ENCODE assay signal across 11 mouse cellular contexts in the genomic region with DNA sequence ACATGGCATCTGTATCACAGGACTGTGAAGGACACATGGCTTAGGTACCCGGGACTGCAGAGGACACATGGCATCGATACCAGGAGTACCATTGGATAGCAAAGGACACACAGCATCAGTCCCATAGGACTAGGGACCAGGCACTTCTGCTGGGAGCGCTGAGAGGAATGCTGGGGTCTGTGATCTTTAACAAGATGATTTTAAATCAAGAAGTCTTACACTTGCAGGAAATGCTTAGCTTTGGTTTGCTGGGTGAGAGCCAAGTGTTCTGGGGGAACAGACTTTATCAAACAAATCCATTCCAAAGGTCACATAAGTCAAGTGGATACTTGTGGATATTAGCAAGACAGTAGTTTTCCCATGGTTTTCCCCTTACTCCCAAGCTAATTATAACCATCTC.
A peak's percentile ranks its signal among the peaks of the same experiment; 100 is the strongest.
DNase-seq lines count a peak whose midpoint lies in the region; ATAC-seq and TF ChIP-seq lines count a peak whose summit lies in the region.
"Had no signal": no experiment of that assay in that cellular context is flagged by ENCODE, and none has a peak within 500 bp of the region (broad histone marks: within the 10 kb centered on the region; RNA-seq: fewer than 3 reads in every experiment).

No protein-coding gene starts in this region.

- WGBS in heart, embryonic 12.5 days: 58% methylated on average over 3 of the region's 3 CpGs
- 32% methylated on average over 3 of the region's 3 CpGs for WGBS in heart, postnatal 0 days

- H3K27me3 ChIP-seq in heart, embryonic 12.5 days (replicated peaks): no peaks in the 10 kb centered on the region
- H3K27me3 ChIP-seq in heart, postnatal 0 days (ENCODE audit: control insufficient read depth, insufficient read depth, low read length): no peaks in the 10 kb centered on the region
- H3K27me3 ChIP-seq: liver, embryonic 15.5 days had no signal

- H3K27ac ChIP-seq in heart, embryonic 12.5 days (ENCODE audit: poor library complexity, severe bottlenecking): no peak overlapping the region
- H3K27ac ChIP-seq in cortical plate, adult 2 months (ENCODE audit: insufficient read depth, low read length): 0 out of 2 replicates have a peak overlapping the region, but pooled peaks have one; percentile 53
- H3K27ac ChIP-seq in heart, postnatal 0 days (ENCODE audit: low read depth): no peak overlapping the region
- H3K27ac ChIP-seq: forebrain, embryonic 12.5 days; liver, embryonic 15.5 days had no signal

- no peaks in the 10 kb centered on the region for H3K9me3 ChIP-seq in heart, embryonic 12.5 days (replicated peaks)
- no peaks in the 10 kb centered on the region for H3K9me3 ChIP-seq in heart, postnatal 0 days (replicated peaks; ENCODE audit: control insufficient read depth, low read length)
- H3K9me3 ChIP-seq: forebrain, embryonic 12.5 days; liver, embryonic 15.5 days had no signal

- 0 out of 2 replicates have a peak, but pooled peaks have one; percentile 16 for ATAC-seq in heart, embryonic 12.5 days (ENCODE audit: insufficient number of reproducible peaks, low FRiP score)
- 0 out of 2 replicates have a peak, but pooled peaks have one; percentile 40 for ATAC-seq in heart, postnatal 0 days (ENCODE audit: insufficient read depth, low read depth)

- TF ChIP-seq EP300 in heart, postnatal 0 days (IDR thresholded peaks at IDR 0.05; ENCODE audit: low read depth): no peak

- H3K4me1 ChIP-seq in heart, embryonic 12.5 days (replicated peaks): peaks cover 43% of the 10 kb centered on the region
- H3K4me1 ChIP-seq in cortical plate, adult 2 months (ENCODE audit: control insufficient read depth, insufficient read depth, low read length): peaks cover 18% of the 10 kb centered on the region
- peaks cover 23% of the 10 kb centered on the region for H3K4me1 ChIP-seq in heart, postnatal 0 days (ENCODE audit: control insufficient read depth, insufficient read depth)

- DNase-seq in heart, postnatal 36 days: no peak
- no peak for DNase-seq in heart, postnatal 0 days (ENCODE audit: low spot score)
- DNase-seq in kidney, postnatal 25 days: peak; percentile 78
- no peak for DNase-seq in spleen, adult 12 weeks (ENCODE audit: low spot score)
- no peak for DNase-seq in left cerebral cortex, adult 11 months (ENCODE audit: low spot score)
- no peak for DNase-seq in right cerebral cortex, postnatal 10 days (ENCODE audit: low spot score in 2 of 2)
- DNase-seq: midbrain, embryonic 14.5 days had no signal

- no peak overlapping the region for H3K4me3 ChIP-seq in heart, embryonic 12.5 days
- no peak overlapping the region for H3K4me3 ChIP-seq in cortical plate, adult 2 months (ENCODE audit: insufficient read depth, low read length)
- H3K4me3 ChIP-seq in heart, postnatal 0 days (ENCODE audit: low read depth, low read length): no peak overlapping the region
- H3K4me3 ChIP-seq: forebrain, embryonic 12.5 days; liver, embryonic 15.5 days had no signal

- H3K9ac ChIP-seq in heart, embryonic 12.5 days: no peak overlapping the region
- H3K9ac ChIP-seq in heart, postnatal 0 days (replicated peaks; ENCODE audit: low read depth, low read length): no peak overlapping the region
- H3K9ac ChIP-seq: forebrain, embryonic 12.5 days; liver, embryonic 15.5 days had no signal

- peaks cover 46% of the 10 kb centered on the region for H3K36me3 ChIP-seq in heart, embryonic 12.5 days
- H3K36me3 ChIP-seq in heart, postnatal 0 days (replicated peaks; ENCODE audit: control insufficient read depth, insufficient read depth, low read length): peaks cover 76% of the 10 kb centered on the region

- no peak overlapping the region for H3K4me2 ChIP-seq in heart, embryonic 12.5 days
- H3K4me2 ChIP-seq in heart, postnatal 0 days (ENCODE audit: low read depth, low read length): no peak overlapping the region
- H3K4me2 ChIP-seq: forebrain, embryonic 12.5 days; liver, embryonic 15.5 days had no signal

- intact Hi-C loops in heart, postnatal 36 days (cut with DNase I): loop anchor here (2.0 to 10.0 kb wide), 2 partner anchors 161 to 287 kb away; no protein-coding TSS in a partner anchor

- TF ChIP-seq POLR2A in cortical plate, adult 2 months (IDR thresholded peaks at IDR 0.05; ENCODE audit: extremely low read depth, insufficient read depth, low read length): no peak

- no peak for TF ChIP-seq CTCF in cortical plate, adult 2 months (IDR thresholded peaks at IDR 0.05; ENCODE audit: extremely low read depth, insufficient read depth, low read length)
- no peak for TF ChIP-seq CTCF in heart, postnatal 0 days (IDR thresholded peaks at IDR 0.05; ENCODE audit: low read depth)

Comparison
In these comparisons a context has a peak if more than half of its experiments do, and no peak if none do; other contexts are left out.
1. DNase-seq: peak in kidney, postnatal 25 days (2 of 2); none in heart, postnatal 36 days (0 of 2), heart, postnatal 0 days (single experiment), spleen, adult 12 weeks (single experiment), left cerebral cortex, adult 11 months (single experiment) and right cerebral cortex, postnatal 10 days (0 of 2).